Mouse (Mus musculus) kidney, postnatal 25 days (tissue): Measurements from ENCODE around the gene AI854703.

Source experiments
- DNase-seq, 2 experiments: peaks; one replicate each; pipeline ENCODE4 v3.0.0; 2021; ENCODE audit warnings: mixed read lengths in 2 of 2

AI854703 gene

GRCm38 (mm10) chr6:48665471-48665870, 38.9 kb downstream of the AI854703 start:
- no peak for DNase-seq

- peak; percentile 55 to 80 for DNase-seq
Measured at GRCm38 (mm10) chr6:48666159-48666586, 39.6 kb downstream of the AI854703 start.

GRCm38 (mm10) chr6:48668022-48668421, 41.5 kb downstream of the AI854703 start:
- DNase-seq: no peak

- DNase-seq: no peak
Measured at GRCm38 (mm10) chr6:48669446-48669969, 42.9 kb downstream of the AI854703 start.

GRCm38 (mm10) chr6:48674291-48675058, 47.9 kb downstream of the AI854703 start:
- DNase-seq: no peak

GRCm38 (mm10) chr6:48675400-48675930, 48.9 kb downstream of the AI854703 start:
- DNase-seq: no peak

GRCm38 (mm10) chr6:48675931-48676859, 49.6 kb downstream of the AI854703 start, which contains the start of gene Gimap9:
TSS of gene Gimap9 (plus strand) at chr6:48676129.
- peak; percentile 76 to 90 for DNase-seq

- no peak for DNase-seq
Measured at GRCm38 (mm10) chr6:48676860-48677415, 50.4 kb downstream of the AI854703 start.

- DNase-seq: no peak
Measured at GRCm38 (mm10) chr6:48677492-48678345, 51.2 kb downstream of the AI854703 start.

- DNase-seq: no peak
Measured at GRCm38 (mm10) chr6:48678391-48678790, 51.8 kb downstream of the AI854703 start.

- DNase-seq: no peak
Measured at GRCm38 (mm10) chr6:48679701-48680100, 53.1 kb downstream of the AI854703 start.

GRCm38 (mm10) chr6:48680421-48680820, 53.9 kb downstream of the AI854703 start:
- DNase-seq: no peak

GRCm38 (mm10) chr6:48681472-48682090, 55.0 kb downstream of the AI854703 start:
- peak in 1 of 2 experiments; percentile 55 for DNase-seq

GRCm38 (mm10) chr6:48682271-48682670, 55.7 kb downstream of the AI854703 start:
- DNase-seq: no peak
